Mouse (Mus musculus): Measurements from ENCODE around the gene Dpf3. TPM values are rescaled to one million over a fixed set of nuclear protein-coding genes. Genes with fewer than 3 reads are reported as not detected.

Dpf3 gene
- polyA plus RNA-seq, 1 experiment from 2014 or later = 5.9 TPM

GRCm38 (mm10) chr12:83411721-83412521 lies 75.6 kb downstream of the Dpf3 start:
- no peak overlapping the region for H3K9ac ChIP-seq (ENCODE audit: low read depth, low read length)
- H3K27ac ChIP-seq (ENCODE audit: low read depth, low read length) = no peak overlapping the region
- no peaks in the 10 kb centered on the region for H3K9me3 ChIP-seq (ENCODE audit: control insufficient read depth)
- H3K36me3 ChIP-seq (ENCODE audit: control insufficient read depth, insufficient read depth) = no peaks in the 10 kb centered on the region
- ATAC-seq = no peak
- no peak overlapping the region for H3K4me3 ChIP-seq (ENCODE audit: low read depth, low read length)
- WGBS = 59% methylated on average over 17 of the region's 17 CpGs
- H3K27me3 ChIP-seq (replicated peaks; ENCODE audit: control insufficient read depth, insufficient read depth, low read length) = no peaks in the 10 kb centered on the region
- no peak overlapping the region for H3K4me2 ChIP-seq (replicated peaks; ENCODE audit: low read depth)
- TF ChIP-seq CTCF (IDR thresholded peaks at IDR 0.05; ENCODE audit: low read depth) = no peak
- H3K4me1 ChIP-seq (replicated peaks; ENCODE audit: control insufficient read depth, insufficient read depth, low read length) = 0 out of 2 replicates have a peak, but pooled peaks cover 2% of the 10 kb centered on the region

DNA sequence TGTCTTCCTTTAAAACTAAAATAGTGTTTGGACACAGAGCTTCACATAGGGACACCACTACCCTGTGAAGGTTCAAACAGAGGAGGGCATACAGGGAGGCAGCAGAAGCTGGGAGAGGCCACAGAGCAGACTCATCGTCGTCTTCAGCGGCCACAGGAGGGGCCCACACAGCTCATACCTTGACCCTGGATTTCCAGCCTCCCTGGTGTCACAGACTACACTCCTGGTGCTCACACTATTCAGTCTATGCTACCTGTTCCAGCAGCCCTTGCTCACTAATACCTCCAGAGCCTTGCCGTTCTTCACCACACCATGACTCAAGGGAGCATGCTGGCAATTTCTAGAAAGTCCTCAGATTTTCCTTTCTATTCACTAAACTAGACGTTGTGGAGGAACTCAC lies 76.5 kb downstream of the Dpf3 start:
- Histone ChIP-seq H3K36me3 (ENCODE audit: control insufficient read depth, insufficient read depth) (no peaks in the 10 kb centered on the region), H3K27ac (ENCODE audit: low read depth, low read length) (no peak overlapping the region), H3K9me3 (ENCODE audit: control insufficient read depth) (no peaks in the 10 kb centered on the region), H3K4me1 (replicated peaks; ENCODE audit: control insufficient read depth, insufficient read depth, low read length) (0 out of 2 replicates have a peak, but pooled peaks cover 2% of the 10 kb centered on the region), H3K9ac (ENCODE audit: low read depth, low read length) (no peak overlapping the region), H3K4me2 (replicated peaks; ENCODE audit: low read depth) (no peak overlapping the region), H3K27me3 (replicated peaks; ENCODE audit: control insufficient read depth, insufficient read depth, low read length) (no peaks in the 10 kb centered on the region), H3K4me3 (ENCODE audit: low read depth, low read length) (no peak overlapping the region)
- no peak for TF ChIP-seq CTCF (IDR thresholded peaks at IDR 0.05; ENCODE audit: low read depth)
- WGBS = 58% methylated on average over 5 of the region's 5 CpGs
- no peak for ATAC-seq

DNA sequence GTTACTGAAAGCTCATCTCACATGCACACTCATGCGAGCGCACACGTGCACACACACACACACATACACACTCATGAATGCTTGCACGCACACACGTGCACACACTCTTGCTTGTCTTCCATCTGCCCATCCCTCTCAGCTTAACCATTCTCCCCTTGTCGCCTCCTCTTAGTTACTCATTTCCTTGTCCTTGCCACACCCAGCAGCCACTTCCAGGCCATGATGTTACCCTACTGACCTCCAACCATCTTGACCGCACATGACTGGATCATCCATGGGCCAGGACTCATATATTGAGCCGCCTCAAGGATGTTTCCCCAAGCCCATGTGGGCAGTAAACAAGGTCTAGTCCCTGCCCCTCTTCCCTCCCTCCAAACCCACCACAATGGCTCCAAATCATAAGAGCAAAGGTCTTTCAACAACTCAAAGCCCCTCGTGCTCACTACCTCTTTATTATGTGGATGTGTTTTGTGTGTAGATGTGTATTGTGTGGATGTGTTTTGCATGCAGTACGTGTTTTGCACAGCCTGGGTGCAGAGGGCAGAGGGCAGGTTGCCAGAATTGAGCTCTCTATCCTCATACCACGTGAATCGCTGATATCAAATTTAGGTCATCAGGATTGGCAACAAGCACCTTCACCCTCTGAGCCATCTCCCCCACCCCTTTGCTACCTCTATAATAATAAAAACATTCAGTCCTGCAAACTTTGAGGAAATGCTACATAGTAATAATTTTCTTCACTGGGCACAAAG lies 82.0 kb downstream of the Dpf3 start:
- no peaks in the 10 kb centered on the region for H3K9me3 ChIP-seq (ENCODE audit: control insufficient read depth)
- 74% methylated on average over 12 of the region's 12 CpGs for WGBS

DNA sequence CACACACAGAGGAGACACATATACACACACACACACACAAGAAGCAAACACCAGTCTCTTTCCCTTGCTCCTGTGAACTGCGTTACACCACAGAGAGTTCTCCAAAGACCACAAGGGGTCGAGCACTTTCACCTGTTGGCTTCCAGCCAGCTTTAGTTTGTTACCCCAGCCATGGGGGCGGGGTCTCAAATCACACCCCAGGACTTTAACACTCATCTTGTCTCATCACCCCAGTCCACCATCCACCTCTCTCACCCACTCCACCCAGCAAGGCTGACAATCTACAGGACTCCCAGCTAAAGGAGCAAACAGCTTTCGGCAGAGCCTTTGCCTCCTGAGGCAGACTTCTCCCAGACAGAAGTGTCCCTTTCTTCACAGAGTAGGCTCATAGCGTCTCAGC lies 85.2 kb downstream of the Dpf3 start:
- H3K36me3 ChIP-seq (ENCODE audit: control insufficient read depth, insufficient read depth) = no peaks in the 10 kb centered on the region
- H3K27me3 ChIP-seq (replicated peaks; ENCODE audit: control insufficient read depth, insufficient read depth, low read length) = no peaks in the 10 kb centered on the region
- WGBS = 62% methylated on average over 5 of the region's 5 CpGs
- no peak overlapping the region for H3K27ac ChIP-seq (ENCODE audit: low read depth, low read length)
- no peaks in the 10 kb centered on the region for H3K9me3 ChIP-seq (ENCODE audit: control insufficient read depth)
- no peak for ATAC-seq
- no peak overlapping the region for H3K4me3 ChIP-seq (ENCODE audit: low read depth, low read length)
- H3K9ac ChIP-seq (ENCODE audit: low read depth, low read length) = no peak overlapping the region
- TF ChIP-seq CTCF (IDR thresholded peaks at IDR 0.05; ENCODE audit: low read depth) = no peak
- no peak overlapping the region for H3K4me2 ChIP-seq (replicated peaks; ENCODE audit: low read depth)
- H3K4me1 ChIP-seq (replicated peaks; ENCODE audit: control insufficient read depth, insufficient read depth, low read length) = 0 out of 2 replicates have a peak, but pooled peaks cover 2% of the 10 kb centered on the region

More for the DNA sequence above, 82.0 kb downstream of the Dpf3 start:
- no peak for TF ChIP-seq CTCF (IDR thresholded peaks at IDR 0.05; ENCODE audit: low read depth)
- no peak overlapping the region for H3K4me3 ChIP-seq (ENCODE audit: low read depth, low read length)
- H3K4me2 ChIP-seq (replicated peaks; ENCODE audit: low read depth) = no peak overlapping the region
- no peaks in the 10 kb centered on the region for H3K27me3 ChIP-seq (replicated peaks; ENCODE audit: control insufficient read depth, insufficient read depth, low read length)
- no peak overlapping the region for H3K27ac ChIP-seq (ENCODE audit: low read depth, low read length)
- peak; percentile 25; the same call in 1 of the 2 replicates for ATAC-seq
- 0 out of 2 replicates have a peak, but pooled peaks cover 2% of the 10 kb centered on the region for H3K4me1 ChIP-seq (replicated peaks; ENCODE audit: control insufficient read depth, insufficient read depth, low read length)
- no peaks in the 10 kb centered on the region for H3K36me3 ChIP-seq (ENCODE audit: control insufficient read depth, insufficient read depth)
- H3K9ac ChIP-seq (ENCODE audit: low read depth, low read length) = no peak overlapping the region

GRCm38 (mm10) chr12:83392011-83392410 lies 95.5 kb downstream of the Dpf3 start:
- Histone ChIP-seq H3K4me2 (replicated peaks; ENCODE audit: low read depth) (no peak overlapping the region), H3K27ac (ENCODE audit: low read depth, low read length) (no peak overlapping the region), H3K9ac (ENCODE audit: low read depth, low read length) (no peak overlapping the region), H3K36me3 (ENCODE audit: control insufficient read depth, insufficient read depth) (no peaks in the 10 kb centered on the region), H3K27me3 (replicated peaks; ENCODE audit: control insufficient read depth, insufficient read depth, low read length) (no peaks in the 10 kb centered on the region), H3K4me3 (ENCODE audit: low read depth, low read length) (no peak overlapping the region), H3K9me3 (ENCODE audit: control insufficient read depth) (no peaks in the 10 kb centered on the region), H3K4me1 (replicated peaks; ENCODE audit: control insufficient read depth, insufficient read depth, low read length) (no peaks in the 10 kb centered on the region)
- 87% methylated on average over 16 of the region's 16 CpGs for WGBS
- TF ChIP-seq CTCF (IDR thresholded peaks at IDR 0.05; ENCODE audit: low read depth) = no peak
- no peak for ATAC-seq

DNA sequence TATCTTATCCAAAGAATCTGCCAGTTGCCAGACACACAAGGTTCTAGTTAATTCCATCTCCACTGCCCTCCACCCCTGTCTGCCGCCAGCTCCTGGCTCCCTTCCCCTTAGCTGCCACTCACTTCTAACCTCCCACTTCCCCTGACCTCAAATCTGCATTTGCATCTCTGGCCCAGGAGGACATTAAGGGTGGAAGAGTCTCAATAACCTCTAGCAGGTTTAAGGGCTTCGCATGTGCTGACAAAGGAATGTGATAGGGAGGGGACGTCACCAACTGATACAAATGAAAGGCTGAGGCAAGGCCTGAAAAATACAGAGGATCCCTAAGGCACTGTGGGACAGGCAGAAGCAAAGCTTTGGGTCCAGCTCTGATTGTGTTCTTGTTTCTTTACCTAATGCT lies 100.0 kb downstream of the Dpf3 start:
- Histone ChIP-seq H3K36me3 (ENCODE audit: control insufficient read depth, insufficient read depth) (no peaks in the 10 kb centered on the region), H3K27me3 (replicated peaks; ENCODE audit: control insufficient read depth, insufficient read depth, low read length) (no peaks in the 10 kb centered on the region), H3K9me3 (ENCODE audit: control insufficient read depth) (no peaks in the 10 kb centered on the region), H3K27ac (ENCODE audit: low read depth, low read length) (no peak overlapping the region), H3K4me3 (ENCODE audit: low read depth, low read length) (no peak overlapping the region), H3K9ac (ENCODE audit: low read depth, low read length) (no peak overlapping the region), H3K4me1 (replicated peaks; ENCODE audit: control insufficient read depth, insufficient read depth, low read length) (no peaks in the 10 kb centered on the region), H3K4me2 (replicated peaks; ENCODE audit: low read depth) (no peak overlapping the region)
- no peak for TF ChIP-seq CTCF (IDR thresholded peaks at IDR 0.05; ENCODE audit: low read depth)
- ATAC-seq = no peak
- WGBS = 47% methylated on average over 3 of the region's 3 CpGs
